In the genomic region with DNA sequence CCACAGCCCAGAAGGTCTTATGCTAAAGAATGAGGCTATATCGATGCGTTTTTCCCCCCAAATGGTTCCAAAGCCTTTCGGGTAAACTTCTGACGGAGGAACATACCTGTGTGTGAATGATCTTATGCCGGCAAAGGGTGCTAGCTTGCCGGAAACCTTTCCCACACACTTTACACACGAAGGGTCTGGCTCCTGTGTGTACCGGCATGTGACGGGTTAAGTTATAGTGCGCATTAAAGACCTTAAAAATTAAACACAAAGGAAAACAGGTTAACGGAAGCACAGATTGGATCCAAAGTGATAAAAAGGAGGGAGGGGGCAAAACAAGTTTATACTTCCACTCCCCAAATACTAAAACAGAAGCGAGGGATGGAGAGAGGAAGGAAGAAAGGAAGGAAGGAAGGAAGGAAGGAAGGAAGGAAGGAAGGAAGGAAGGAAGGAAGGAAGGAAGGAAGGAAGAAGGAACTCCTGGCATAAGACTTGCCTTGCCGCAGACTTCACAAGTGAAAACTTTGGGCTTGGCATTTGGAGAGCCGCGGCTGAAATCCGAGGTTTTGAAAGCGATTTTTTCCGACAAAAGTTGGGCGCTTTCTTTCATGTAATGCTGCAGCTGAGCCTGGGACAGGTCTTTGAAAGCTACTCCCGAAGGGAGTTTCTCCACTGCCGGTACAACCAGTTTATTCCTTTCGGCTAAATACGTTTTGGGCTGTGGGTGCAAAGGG, we compare ENCODE assay signal across 10 mouse cellular contexts. TPM values are rescaled to one million over a fixed set of nuclear protein-coding genes. Genes with fewer than 3 reads are reported as not detected.
DNase-seq lines count a peak whose midpoint lies in the region; ATAC-seq and TF ChIP-seq lines count a peak whose summit lies in the region.
"Had no signal": no experiment of that assay in that cellular context is flagged by ENCODE, and none has a peak within 500 bp of the region (broad histone marks: within the 10 kb centered on the region; RNA-seq: fewer than 3 reads in every experiment).

No protein-coding gene starts in this region.

- peak; percentile 71 for DNase-seq in hindbrain, embryonic 11.5 days (ENCODE audit: low spot score)
- no peak for DNase-seq in hindbrain, embryonic 14.5 days (ENCODE audit: low spot score)
- DNase-seq in ovary, postnatal 10 days (ENCODE audit: low spot score) = no peak
- no peak for DNase-seq in kidney, adult 11 months
- DNase-seq: adrenal gland, postnatal 10 days had no signal

- no peak for ATAC-seq in hindbrain, embryonic 11.5 days (ENCODE audit: low FRiP score)
- ATAC-seq in hindbrain, embryonic 14.5 days (ENCODE audit: low FRiP score) = no peak
- no peak for ATAC-seq in embryonic facial prominence, embryonic 12.5 days (ENCODE audit: insufficient number of reproducible peaks, insufficient read depth, low FRiP score, low TSS enrichment)
- no peak for ATAC-seq in liver, embryonic 15.5 days (ENCODE audit: insufficient read depth)
- no peak for ATAC-seq in intestine, postnatal 0 days

- no peaks in the 10 kb centered on the region for H3K36me3 ChIP-seq in hindbrain, embryonic 11.5 days (ENCODE audit: control insufficient read depth, insufficient read depth, low read length)
- no peaks in the 10 kb centered on the region for H3K36me3 ChIP-seq in hindbrain, embryonic 14.5 days (replicated peaks; ENCODE audit: control insufficient read depth, insufficient read depth)
- H3K36me3 ChIP-seq in ES-Bruce4 (ENCODE audit: control insufficient read depth, insufficient read depth, low read length, poor library complexity, severe bottlenecking) = no peaks in the 10 kb centered on the region
- H3K36me3 ChIP-seq in embryonic facial prominence, embryonic 12.5 days = no peaks in the 10 kb centered on the region
- no peaks in the 10 kb centered on the region for H3K36me3 ChIP-seq in liver, embryonic 15.5 days (replicated peaks)
- H3K36me3 ChIP-seq in intestine, postnatal 0 days (ENCODE audit: control insufficient read depth, insufficient read depth) = no peaks in the 10 kb centered on the region
- H3K36me3 ChIP-seq: G1E had no signal

- TF ChIP-seq POLR2A in ES-Bruce4 (IDR thresholded peaks at IDR 0.05; ENCODE audit: insufficient read depth, low read length) = no peak

- 0 out of 2 replicates have a peak overlapping the region, but pooled peaks have one; percentile 10 for H3K4me3 ChIP-seq in hindbrain, embryonic 11.5 days (ENCODE audit: low read depth, low read length)
- no peak overlapping the region for H3K4me3 ChIP-seq in hindbrain, embryonic 14.5 days (replicated peaks; ENCODE audit: low read length)
- H3K4me3 ChIP-seq in ES-Bruce4 (ENCODE audit: low read depth, low read length) = peak overlapping the region; percentile 45
- H3K4me3 ChIP-seq in embryonic facial prominence, embryonic 12.5 days = peak overlapping the region; percentile 44
- H3K4me3 ChIP-seq in liver, embryonic 15.5 days (replicated peaks) = no peak overlapping the region
- H3K4me3 ChIP-seq in intestine, postnatal 0 days (ENCODE audit: low read depth, low read length) = no peak overlapping the region

- no peak for TF ChIP-seq CTCF in ES-Bruce4 (IDR thresholded peaks at IDR 0.05; ENCODE audit: low read depth, low read length)
- TF ChIP-seq CTCF in intestine, postnatal 0 days (IDR thresholded peaks at IDR 0.05; ENCODE audit: low read depth) = no peak

- no peak overlapping the region for H3K27ac ChIP-seq in hindbrain, embryonic 11.5 days (ENCODE audit: low read depth, low read length)
- H3K27ac ChIP-seq in hindbrain, embryonic 14.5 days = no peak overlapping the region
- no peak overlapping the region for H3K27ac ChIP-seq in ES-Bruce4 (ENCODE audit: insufficient read depth, low read length)
- H3K27ac ChIP-seq in embryonic facial prominence, embryonic 12.5 days = no peak overlapping the region
- H3K27ac ChIP-seq in liver, embryonic 15.5 days (replicated peaks) = no peak overlapping the region
- H3K27ac ChIP-seq in intestine, postnatal 0 days (ENCODE audit: low read depth, low read length) = no peak overlapping the region

- TF ChIP-seq EP300 in ES-Bruce4 (IDR thresholded peaks at IDR 0.05; ENCODE audit: insufficient read depth, low read depth, low read length) = no peak

- H3K9ac ChIP-seq in hindbrain, embryonic 11.5 days (ENCODE audit: low read depth, low read length) = no peak overlapping the region
- no peak overlapping the region for H3K9ac ChIP-seq in hindbrain, embryonic 14.5 days
- no peak overlapping the region for H3K9ac ChIP-seq in ES-Bruce4 (ENCODE audit: low read depth, poor library complexity, severe bottlenecking)
- H3K9ac ChIP-seq in embryonic facial prominence, embryonic 12.5 days = no peak overlapping the region
- H3K9ac ChIP-seq in liver, embryonic 15.5 days = no peak overlapping the region
- no peak overlapping the region for H3K9ac ChIP-seq in intestine, postnatal 0 days (ENCODE audit: low read depth, low read length)

- no peaks in the 10 kb centered on the region for H3K4me1 ChIP-seq in hindbrain, embryonic 11.5 days (replicated peaks; ENCODE audit: control insufficient read depth, insufficient read depth, low read length)
- no peaks in the 10 kb centered on the region; the same call in 1 of the 2 replicates for H3K4me1 ChIP-seq in hindbrain, embryonic 14.5 days (replicated peaks; ENCODE audit: control insufficient read depth, insufficient read depth, low read length)
- no peaks in the 10 kb centered on the region for H3K4me1 ChIP-seq in ES-Bruce4 (ENCODE audit: control insufficient read depth, insufficient read depth, low read length)
- 0 out of 2 replicates have a peak, but pooled peaks cover 12% of the 10 kb centered on the region for H3K4me1 ChIP-seq in embryonic facial prominence, embryonic 12.5 days
- H3K4me1 ChIP-seq in liver, embryonic 15.5 days (replicated peaks) = no peaks in the 10 kb centered on the region; the same call in 1 of the 2 replicates
- H3K4me1 ChIP-seq in intestine, postnatal 0 days (replicated peaks; ENCODE audit: control insufficient read depth, insufficient read depth, low read length) = no peaks in the 10 kb centered on the region

- WGBS in hindbrain, embryonic 11.5 days = 2% methylated on average over 23 of the region's 23 CpGs
- under 1% methylated on average over 23 of the region's 23 CpGs for WGBS in hindbrain, embryonic 14.5 days
- under 1% methylated on average over 23 of the region's 23 CpGs for WGBS in embryonic facial prominence, embryonic 12.5 days
- WGBS in liver, embryonic 15.5 days (ENCODE audit: insufficient replicate concordance) = 4% methylated on average over 23 of the region's 23 CpGs
- 1% methylated on average over 23 of the region's 23 CpGs for WGBS in intestine, postnatal 0 days

- no peaks in the 10 kb centered on the region for H3K9me3 ChIP-seq in hindbrain, embryonic 11.5 days (ENCODE audit: control insufficient read depth, low read length)
- H3K9me3 ChIP-seq in hindbrain, embryonic 14.5 days (ENCODE audit: control insufficient read depth, low read length) = 0 out of 2 replicates have a peak, but pooled peaks cover 4% of the 10 kb centered on the region
- H3K9me3 ChIP-seq in ES-Bruce4 (replicated peaks; ENCODE audit: control insufficient read depth, insufficient read depth, low read length, poor library complexity, severe bottlenecking) = no peaks in the 10 kb centered on the region
- no peaks in the 10 kb centered on the region; the same call in 1 of the 2 replicates for H3K9me3 ChIP-seq in embryonic facial prominence, embryonic 12.5 days
- no peaks in the 10 kb centered on the region for H3K9me3 ChIP-seq in liver, embryonic 15.5 days (replicated peaks)
- no peaks in the 10 kb centered on the region for H3K9me3 ChIP-seq in intestine, postnatal 0 days (ENCODE audit: control insufficient read depth)

- no peak overlapping the region for H3K4me2 ChIP-seq in hindbrain, embryonic 11.5 days (replicated peaks; ENCODE audit: low read depth, low read length)
- H3K4me2 ChIP-seq in hindbrain, embryonic 14.5 days (replicated peaks) = no peak overlapping the region
- peak overlapping the region; percentile 71 for H3K4me2 ChIP-seq in embryonic facial prominence, embryonic 12.5 days (replicated peaks)
- H3K4me2 ChIP-seq in liver, embryonic 15.5 days = peak overlapping the region; percentile 32; the same call in 1 of the 2 replicates
- H3K4me2 ChIP-seq in intestine, postnatal 0 days (replicated peaks; ENCODE audit: low read depth) = no peak overlapping the region

- H3K27me3 ChIP-seq in hindbrain, embryonic 11.5 days (ENCODE audit: control insufficient read depth, insufficient read depth, low read length) = peaks cover 83% of the 10 kb centered on the region
- H3K27me3 ChIP-seq in hindbrain, embryonic 14.5 days (ENCODE audit: control insufficient read depth, insufficient read depth, low read length) = peaks cover 93% of the 10 kb centered on the region
- H3K27me3 ChIP-seq in ES-Bruce4 (ENCODE audit: control insufficient read depth, insufficient read depth, low read length, poor library complexity, severe bottlenecking) = peaks cover 20% of the 10 kb centered on the region
- H3K27me3 ChIP-seq in embryonic facial prominence, embryonic 12.5 days = peaks cover 76% of the 10 kb centered on the region
- peaks cover 93% of the 10 kb centered on the region for H3K27me3 ChIP-seq in liver, embryonic 15.5 days
- peaks cover 89% of the 10 kb centered on the region for H3K27me3 ChIP-seq in intestine, postnatal 0 days (replicated peaks; ENCODE audit: control insufficient read depth, insufficient read depth, low read length)

RNA-seq across cellular contexts. Expression of a gene that starts 1.2 kb away (rescaled TPM):
- 0.11 TPM in 1 of 2 replicates, not detected in the other for polyA plus RNA-seq in hindbrain, embryonic 11.5 days (2014; fragmentation: Nextera tagmentation; extraction: Ambion mirVana)
- not detected in 2 replicates for polyA plus RNA-seq in hindbrain, embryonic 14.5 days (2014; fragmentation: Nextera tagmentation; extraction: Ambion mirVana)
- not detected in 2 replicates for polyA plus RNA-seq in ES-Bruce4 (2011; ENCODE audit: insufficient read depth, insufficient read length, low read depth, missing spikeins)
- polyA plus RNA-seq in embryonic facial prominence, embryonic 12.5 days (2016; fragmentation: Nextera tagmentation; extraction: Ambion mirVana) = 6.8 and 7.0 TPM in 2 replicates
- 0.06 TPM in 1 of 2 replicates, not detected in the other for polyA plus RNA-seq in liver, embryonic 15.5 days (2015; fragmentation: Nextera tagmentation; extraction: Ambion mirVana)
- polyA plus RNA-seq in intestine, postnatal 0 days (2015; fragmentation: Nextera tagmentation; extraction: Ambion mirVana) = not detected in 2 replicates
- polyA plus RNA-seq: G1E had no signal

Comparison
In these comparisons a context has a peak if more than half of its experiments do, and no peak if none do; other contexts are left out.
1. H3K4me3 ChIP-seq: peak in hindbrain, embryonic 11.5 days (single experiment), ES-Bruce4 (single experiment) and embryonic facial prominence, embryonic 12.5 days (single experiment); none in hindbrain, embryonic 14.5 days (single experiment), liver, embryonic 15.5 days (single experiment) and intestine, postnatal 0 days (single experiment).
2. H3K4me2 ChIP-seq: peak in embryonic facial prominence, embryonic 12.5 days (single experiment) and liver, embryonic 15.5 days (single experiment); none in hindbrain, embryonic 11.5 days (single experiment), hindbrain, embryonic 14.5 days (single experiment) and intestine, postnatal 0 days (single experiment).